Mouse (Mus musculus) E14TG2a.4 (cell line): ENCODE data around the gene Gramd4.

Experiments used
- CTCF ChIP-seq: conservative IDR thresholded peaks from 2 replicates; pipeline ENCODE4 v1.5.1; 2014; ENCODE audit warnings: low read length
- NANOG ChIP-seq: IDR thresholded peaks from 2 replicates; pipeline ENCODE4 v1.6.1; 2014; ENCODE audit warnings: borderline replicate concordance, low read length, mixed read lengths
- POU5F1 ChIP-seq: IDR thresholded peaks from 2 replicates; pipeline ENCODE4 v1.6.1; 2014; ENCODE audit warnings: low read length, borderline replicate concordance

DNA sequence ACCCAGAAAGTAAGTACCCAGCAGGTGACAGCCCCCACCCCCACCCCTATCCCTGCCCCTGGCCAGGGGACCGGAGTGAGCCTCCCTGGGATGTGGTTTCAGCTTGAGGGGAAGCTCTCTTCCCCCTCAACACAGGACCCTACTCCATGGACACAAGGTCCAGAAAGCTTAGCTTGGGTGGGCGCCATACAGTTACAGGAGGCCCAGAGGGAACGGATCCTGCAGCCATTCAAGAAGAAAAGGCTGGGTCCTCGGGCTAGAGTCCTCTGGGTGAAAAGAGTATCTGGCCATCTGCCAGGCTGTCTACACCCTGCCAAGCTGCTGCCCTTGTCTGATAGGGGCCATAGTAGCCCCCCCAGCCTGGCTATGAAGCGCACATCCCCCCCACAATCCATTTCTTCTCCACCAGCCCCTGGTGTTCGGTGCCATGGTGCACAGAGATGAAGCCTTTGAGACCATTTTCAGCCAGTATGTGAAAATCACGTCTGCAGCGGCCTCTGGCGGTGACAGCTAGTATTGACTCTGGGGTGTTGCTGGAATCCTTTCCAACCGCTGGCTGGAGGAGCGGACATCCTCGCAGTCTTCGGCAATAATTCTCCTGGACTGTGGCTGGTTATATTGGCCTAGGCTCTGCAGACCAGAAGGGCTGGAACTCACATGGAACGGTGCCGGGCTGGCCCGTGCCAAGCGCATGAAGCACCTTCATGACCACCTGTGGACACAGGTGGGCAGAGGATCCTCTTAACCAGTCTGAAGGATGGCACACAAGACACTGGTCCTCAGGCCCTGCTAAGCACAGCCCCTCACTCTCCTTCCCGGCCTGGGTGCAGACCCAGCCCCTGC is 77.7 kb downstream of the Gramd4 start:
- peak; percentile 89 for TF ChIP-seq CTCF
- no peak for TF ChIP-seq NANOG
- no peak for TF ChIP-seq POU5F1
